Mouse (Mus musculus) lung, embryonic 14.5 days (tissue): ENCODE measurements around the gene Mphosph9. TPM values are rescaled to one million over a fixed set of nuclear protein-coding genes. Genes with fewer than 3 reads are reported as not detected.
"Not testable (repeated sequence)": the region's sequence is repeated elsewhere in the genome, so short reads cannot be mapped to it uniquely, and the experiment has no call there.

Source experiments
- ATAC-seq: fragments of 200-750 bp; cut with Nextera tagmentation; 2 replicates; pipeline ENCODE4 v1.8.0; 2017; ENCODE audit warnings: mild to moderate bottlenecking, moderate TSS enrichment, moderate library complexity; ENCODE audit not compliant: insufficient read depth
- DNase-seq: peaks from one replicate; pipeline ENCODE4 v3.0.0-alpha.2; 2015
- H3K27ac ChIP-seq: fragments of 300-500 bp; sonication (generic); 2 replicates; pipeline ENCODE4 v1.5.1; 2014; ENCODE audit warnings: low read depth, mild to moderate bottlenecking, moderate library complexity
- H3K27me3 ChIP-seq: fragments of 300-500 bp; sonication (generic); 2 replicates; pipeline ENCODE4 v1.6.1; 2014; ENCODE audit warnings: low read length, control low read depth; ENCODE audit not compliant: insufficient read depth
- H3K36me3 ChIP-seq: fragments of 300-500 bp; sonication (generic); 2 replicates; pipeline ENCODE4 v1.6.1; 2014; ENCODE audit warnings: control low read depth; ENCODE audit not compliant: insufficient read depth
- H3K4me1 ChIP-seq: fragments of 300-500 bp; sonication (generic); 2 replicates; pipeline ENCODE4 v1.6.1; 2014; ENCODE audit warnings: antibody characterized with exemption, control low read depth; ENCODE audit not compliant: insufficient read depth
- H3K4me2 ChIP-seq: fragments of 300-500 bp; sonication (generic); 2 replicates; pipeline ENCODE4 v1.6.1; 2014; ENCODE audit warnings: mild to moderate bottlenecking
- H3K4me3 ChIP-seq: fragments of 300-500 bp; sonication (generic); 2 replicates; pipeline ENCODE4 v1.5.1; 2014; ENCODE audit warnings: low read depth, low read length
- H3K9ac ChIP-seq: fragments of 300-500 bp; sonication (generic); 2 replicates; pipeline ENCODE4 v1.6.1; 2014
- H3K9me3 ChIP-seq: fragments of 300-500 bp; sonication (generic); 2 replicates; pipeline ENCODE4 v1.6.1; 2016; ENCODE audit warnings: low read depth, low read length, control low read depth
- CTCF ChIP-seq: IDR thresholded peaks from 2 replicates; pipeline ENCODE4 v1.5.1; 2016; ENCODE audit warnings: antibody characterized with exemption, low read depth
- WGBS: fragments of 180-500 bp; shearing (Covaris S2); extraction: QIAGEN DNeasy Blood & Tissue Kit; methylation state at CpG from one replicate; pipeline ENCODE4 v1.1.7; 2014; 5-methylcytosine and 5-hydroxymethylcytosine counted together
- polyA plus RNA-seq: library from polyadenylated mRNA; unstranded; fragments of >200 nt; fragmentation: Nextera tagmentation; extraction: Ambion mirVana; gene quantifications from 2 replicates; pipeline ENCODE4 v1.2.1, GENCODE M21; 2014

Mphosph9 gene
- polyA plus RNA-seq, 1 experiment from 2014 or later = 19.2 TPM

GRCm38 (mm10) chr5:124315941-124316340, 11.8 kb downstream of the Mphosph9 start:
- no peak for ATAC-seq
- TF ChIP-seq CTCF = no peak
- peaks cover 69% of the 10 kb centered on the region for H3K36me3 ChIP-seq
- H3K27ac ChIP-seq = no peak overlapping the region
- no peaks in the 10 kb centered on the region for H3K27me3 ChIP-seq
- H3K4me1 ChIP-seq = no peaks in the 10 kb centered on the region
- H3K9me3 ChIP-seq = peaks cover 3% of the 10 kb centered on the region; the same call in 1 of the 2 replicates
- no peak overlapping the region for H3K9ac ChIP-seq
- H3K4me3 ChIP-seq = no peak overlapping the region
- 88% methylated on average over 11 of the region's 11 CpGs for WGBS
- no peak for DNase-seq
- H3K4me2 ChIP-seq = no peak overlapping the region

DNA sequence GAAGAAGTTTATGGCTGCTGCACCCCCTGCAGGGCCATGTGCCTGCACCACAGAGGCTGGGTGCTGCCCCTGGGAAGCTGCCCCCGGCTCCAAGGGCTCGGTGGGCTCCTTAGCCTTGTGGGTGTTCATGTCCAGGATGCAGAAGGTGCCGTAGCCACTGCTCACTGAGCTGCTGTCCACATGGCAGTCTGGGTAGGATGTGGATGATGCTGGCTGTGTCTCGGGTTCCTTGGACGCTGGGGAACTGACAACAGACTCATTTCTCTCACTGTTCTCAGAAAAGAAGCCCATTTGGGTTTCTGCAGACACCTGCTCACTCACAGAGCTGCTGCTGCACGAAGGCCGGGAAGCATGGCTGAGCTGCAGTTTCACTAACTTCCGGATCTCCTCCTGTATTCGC, 12.3 kb downstream of the Mphosph9 start:
- Histone ChIP-seq H3K9me3 (peaks cover 3% of the 10 kb centered on the region; the same call in 1 of the 2 replicates), H3K4me3 (no peak overlapping the region), H3K27ac (no peak overlapping the region), H3K27me3 (no peaks in the 10 kb centered on the region), H3K4me2 (no peak overlapping the region), H3K9ac (no peak overlapping the region), H3K4me1 (no peaks in the 10 kb centered on the region), H3K36me3 (peaks cover 71% of the 10 kb centered on the region)
- no peak for TF ChIP-seq CTCF
- DNase-seq = no peak
- no peak for ATAC-seq
- 85% methylated on average over 9 of the region's 9 CpGs for WGBS

DNA sequence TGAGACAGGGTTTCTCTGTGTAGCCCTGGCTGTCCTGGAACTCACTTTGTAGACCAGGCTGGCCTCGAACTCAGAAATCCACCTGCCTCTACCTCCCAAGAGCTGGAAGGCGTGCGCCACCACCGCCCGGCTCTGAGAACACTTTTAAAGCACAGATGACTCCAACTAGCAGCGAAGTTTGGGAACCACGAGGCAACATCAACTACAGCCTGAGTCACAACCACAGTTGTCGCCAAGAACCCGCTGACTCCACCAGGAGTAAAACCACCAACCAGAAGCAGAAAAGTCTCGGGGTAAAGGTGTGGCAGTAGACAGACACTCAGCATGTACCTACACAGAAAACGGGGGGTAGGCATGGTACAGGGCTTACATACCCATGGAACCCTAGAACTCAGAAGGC, 17.7 kb downstream of the Mphosph9 start:
- H3K36me3 ChIP-seq = peaks cover 80% of the 10 kb centered on the region
- peaks cover 3% of the 10 kb centered on the region; the same call in 1 of the 2 replicates for H3K9me3 ChIP-seq
- no peaks in the 10 kb centered on the region for H3K4me1 ChIP-seq
- no peak overlapping the region for H3K4me2 ChIP-seq
- DNase-seq (no peak), ATAC-seq (no peak)
- no peak overlapping the region for H3K27ac ChIP-seq
- no peaks in the 10 kb centered on the region for H3K27me3 ChIP-seq
- TF ChIP-seq CTCF = no peak
- no peak overlapping the region for H3K4me3 ChIP-seq
- H3K9ac ChIP-seq = no peak overlapping the region
- 94% methylated on average over 11 of the region's 11 CpGs for WGBS

DNA sequence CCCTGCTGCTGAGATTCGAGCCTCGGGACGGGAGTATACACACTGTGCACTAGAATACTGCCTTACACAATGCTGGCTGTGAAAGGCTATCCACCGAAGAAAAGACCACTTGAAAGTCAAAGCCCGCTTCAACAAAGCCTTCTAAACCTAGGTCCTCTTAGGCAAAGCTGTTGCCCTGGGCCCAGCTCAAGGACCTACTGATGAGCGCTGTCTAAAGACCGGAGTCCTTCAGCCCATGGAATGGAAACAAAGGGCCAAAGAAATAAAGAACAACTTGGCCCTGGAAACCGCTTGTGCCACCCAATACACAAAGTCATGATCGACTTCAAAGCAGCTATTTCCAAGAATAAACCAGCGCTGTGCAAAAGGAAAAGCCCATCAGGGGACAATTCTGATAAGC, 18.6 kb downstream of the Mphosph9 start:
- Histone ChIP-seq H3K4me2 (no peak overlapping the region), H3K9me3 (peaks cover 3% of the 10 kb centered on the region; the same call in 1 of the 2 replicates), H3K4me3 (no peak overlapping the region), H3K36me3 (peaks cover 71% of the 10 kb centered on the region), H3K4me1 (no peaks in the 10 kb centered on the region), H3K9ac (no peak overlapping the region), H3K27ac (no peak overlapping the region), H3K27me3 (no peaks in the 10 kb centered on the region)
- no peak for TF ChIP-seq CTCF
- no peak for ATAC-seq
- WGBS = 86% methylated on average over 10 of the region's 10 CpGs
- no peak for DNase-seq

- not testable (repeated sequence) for H3K4me3 ChIP-seq, H3K4me1 ChIP-seq, H3K27me3 ChIP-seq, DNase-seq, H3K9me3 ChIP-seq, H3K27ac ChIP-seq, H3K9ac ChIP-seq, ATAC-seq, H3K4me2 ChIP-seq
- H3K36me3 ChIP-seq = peaks cover 67% of the 10 kb centered on the region
- 89% methylated on average over 6 of the region's 6 CpGs for WGBS
Observed at GRCm38 (mm10) chr5:124302853-124303252, 24.9 kb downstream of the Mphosph9 start.

DNA sequence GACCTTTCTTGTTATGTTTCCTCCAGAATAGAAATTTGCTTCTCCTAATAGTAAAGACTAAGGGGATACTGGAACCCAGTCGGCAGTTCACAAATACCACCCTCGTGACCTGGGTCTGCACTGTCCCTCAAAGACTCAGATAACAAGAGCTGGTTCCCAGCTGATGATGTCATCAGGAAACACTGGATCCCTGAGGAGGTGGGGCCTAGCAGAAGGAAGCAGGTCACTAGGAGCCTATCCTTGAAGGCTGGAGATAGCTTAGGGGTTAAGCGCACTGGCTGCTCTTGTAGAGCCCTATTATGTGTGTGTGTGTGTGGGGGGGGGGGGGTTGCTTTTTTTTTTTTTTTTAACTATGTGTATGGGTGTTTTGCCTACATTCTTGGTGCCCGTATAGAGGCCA, 27.6 kb downstream of the Mphosph9 start:
- H3K27me3 ChIP-seq = no peaks in the 10 kb centered on the region
- H3K36me3 ChIP-seq = peaks cover 54% of the 10 kb centered on the region
- TF ChIP-seq CTCF = no peak
- no peak overlapping the region for H3K27ac ChIP-seq
- ATAC-seq (no peak), DNase-seq (no peak)
- no peak overlapping the region for H3K4me2 ChIP-seq
- no peaks in the 10 kb centered on the region for H3K4me1 ChIP-seq
- H3K9me3 ChIP-seq = no peaks in the 10 kb centered on the region
- 62% methylated on average over 4 of the region's 4 CpGs for WGBS
- no peak overlapping the region for H3K9ac ChIP-seq
- H3K4me3 ChIP-seq = no peak overlapping the region

- H3K9me3 ChIP-seq, H3K27me3 ChIP-seq, H3K4me3 ChIP-seq, ATAC-seq, H3K9ac ChIP-seq, H3K4me2 ChIP-seq, H3K4me1 ChIP-seq, H3K27ac ChIP-seq: not testable (repeated sequence)
- TF ChIP-seq CTCF = peak; percentile 72
- peaks cover 59% of the 10 kb centered on the region for H3K36me3 ChIP-seq
- WGBS = 61% methylated on average over 3 of the region's 4 CpGs
- DNase-seq = peak; percentile 67
Observed at GRCm38 (mm10) chr5:124299307-124299706, 28.5 kb downstream of the Mphosph9 start.

GRCm38 (mm10) chr5:124296475-124296874, 31.3 kb downstream of the Mphosph9 start:
- no peaks in the 10 kb centered on the region for H3K4me1 ChIP-seq
- no peak overlapping the region for H3K4me2 ChIP-seq
- DNase-seq (no peak), ATAC-seq (no peak)
- no peaks in the 10 kb centered on the region for H3K9me3 ChIP-seq
- no peak for TF ChIP-seq CTCF
- H3K27me3 ChIP-seq = no peaks in the 10 kb centered on the region
- 93% methylated on average over 4 of the region's 4 CpGs for WGBS
- H3K27ac ChIP-seq = no peak overlapping the region
- H3K9ac ChIP-seq = no peak overlapping the region
- no peak overlapping the region for H3K4me3 ChIP-seq
- peaks cover 60% of the 10 kb centered on the region for H3K36me3 ChIP-seq
